Mouse (Mus musculus): ENCODE data around the gene Fscn2.
A peak's percentile ranks its signal among the peaks of the same experiment; 100 is the strongest.

Gene Fscn2

GRCm38 (mm10) chr11:120361295-120361694, at the start of gene Fscn2:
Gene Fscn2 (plus strand): TSS chr11:120361534.
- DNase-seq (ENCODE audit: low spot score in 2 of 2): no peak

- DNase-seq (ENCODE audit: low spot score in 2 of 2): peak; percentile 14 to 58
These were observed 49.8 kb upstream of the Fscn2 start for GRCm38 (mm10) chr11:120311561-120311960.

- DNase-seq (ENCODE audit: low spot score in 2 of 2): peak in 1 of 2 experiments; percentile 10
These were observed 49.3 kb upstream of the Fscn2 start for GRCm38 (mm10) chr11:120312069-120312468.

GRCm38 (mm10) chr11:120313906-120314685, 47.2 kb upstream of the Fscn2 start:
- DNase-seq (ENCODE audit: low spot score in 2 of 2): peak in 1 of 2 experiments; percentile 9

- DNase-seq (ENCODE audit: low spot score in 2 of 2): peak in 1 of 2 experiments; percentile 12
These were observed 46.5 kb upstream of the Fscn2 start for GRCm38 (mm10) chr11:120314721-120315415.

GRCm38 (mm10) chr11:120315416-120315761, 45.9 kb upstream of the Fscn2 start:
- DNase-seq (ENCODE audit: low spot score in 2 of 2): peak; percentile 15 to 66

GRCm38 (mm10) chr11:120315832-120316689, 45.3 kb upstream of the Fscn2 start:
- peak; percentile 88 to 91 for DNase-seq (ENCODE audit: low spot score in 2 of 2)

GRCm38 (mm10) chr11:120316690-120317254, 44.6 kb upstream of the Fscn2 start:
- peak; percentile 18 to 70 for DNase-seq (ENCODE audit: low spot score in 2 of 2)

GRCm38 (mm10) chr11:120317456-120317855, 43.9 kb upstream of the Fscn2 start:
- peak in 1 of 2 experiments; percentile 11 for DNase-seq (ENCODE audit: low spot score in 2 of 2)

GRCm38 (mm10) chr11:120319310-120319709, 42.0 kb upstream of the Fscn2 start:
- DNase-seq (ENCODE audit: low spot score in 2 of 2): peak in 1 of 2 experiments; percentile 9

GRCm38 (mm10) chr11:120320156-120320555, 41.2 kb upstream of the Fscn2 start:
- no peak for DNase-seq (ENCODE audit: low spot score in 2 of 2)

GRCm38 (mm10) chr11:120335431-120336021, 25.8 kb upstream of the Fscn2 start:
- DNase-seq (ENCODE audit: low spot score in 2 of 2): no peak

GRCm38 (mm10) chr11:120337447-120337846, 23.9 kb upstream of the Fscn2 start:
- DNase-seq (ENCODE audit: low spot score in 2 of 2): peak in 1 of 2 experiments; percentile 10

GRCm38 (mm10) chr11:120338786-120339185, 22.5 kb upstream of the Fscn2 start:
- no peak for DNase-seq (ENCODE audit: low spot score in 2 of 2)

- peak in 1 of 2 experiments; percentile 9 for DNase-seq (ENCODE audit: low spot score in 2 of 2)
These were observed 21.3 kb upstream of the Fscn2 start for GRCm38 (mm10) chr11:120339978-120340513.

GRCm38 (mm10) chr11:120341661-120342060, 19.7 kb upstream of the Fscn2 start:
- DNase-seq (ENCODE audit: low spot score in 2 of 2): no peak

- DNase-seq (ENCODE audit: low spot score in 2 of 2): peak in 1 of 2 experiments; percentile 39
These were observed 18.6 kb upstream of the Fscn2 start for GRCm38 (mm10) chr11:120342656-120343160.

GRCm38 (mm10) chr11:120343519-120344309, 17.6 kb upstream of the Fscn2 start:
- peak; percentile 11 to 59 for DNase-seq (ENCODE audit: low spot score in 2 of 2)

- peak in 1 of 2 experiments; percentile 52 for DNase-seq (ENCODE audit: low spot score in 2 of 2)
These were observed 16.9 kb upstream of the Fscn2 start for GRCm38 (mm10) chr11:120344310-120344920.

Data from spleen, postnatal 4 days (tissue).